Mouse (Mus musculus): Measurements from ENCODE around the gene Gpatch8. TPM values are rescaled to one million over a fixed set of nuclear protein-coding genes. Genes with fewer than 3 reads are reported as not detected.

Gene Gpatch8
- polyA plus RNA-seq, 1 experiment = 26.3 TPM

GRCm38 (mm10) chr11:102433866-102434265 is 122.3 kb downstream of the Gpatch8 start:
- Histone ChIP-seq H3K4me3 (ENCODE audit: low read depth, low read length) (no peak overlapping the region), H3K36me3 (ENCODE audit: control insufficient read depth, insufficient read depth, low read length) (peaks cover 19% of the 10 kb centered on the region), H3K4me1 (ENCODE audit: control insufficient read depth, insufficient read depth, insufficient read length, low read length) (peaks cover 18% of the 10 kb centered on the region), H3K27me3 (ENCODE audit: control insufficient read depth, insufficient read depth, low read length) (peaks cover 4% of the 10 kb centered on the region; the same call in 1 of the 2 replicates), H3K27ac (ENCODE audit: insufficient read depth, low read depth, low read length) (no peak overlapping the region)
- TF ChIP-seq CTCF (IDR thresholded peaks at IDR 0.05; ENCODE audit: extremely low read depth, insufficient read length, insufficient replicate concordance, low read depth, low read length) = no peak
- no peak for TF ChIP-seq POLR2A (IDR thresholded peaks at IDR 0.05; ENCODE audit: low read depth, low read length)
- WGBS = 92% methylated on average over 7 of the region's 7 CpGs

- WGBS = 79% methylated on average over 6 of the region's 6 CpGs
- peak overlapping the region; percentile 44 for H3K4me3 ChIP-seq (ENCODE audit: low read depth, low read length)
- H3K27ac ChIP-seq (ENCODE audit: insufficient read depth, low read depth, low read length) = peak overlapping the region; percentile 25; the same call in 1 of the 2 replicates
These were observed 123.3 kb downstream of the Gpatch8 start for GRCm38 (mm10) chr11:102432896-102433295.

DNA sequence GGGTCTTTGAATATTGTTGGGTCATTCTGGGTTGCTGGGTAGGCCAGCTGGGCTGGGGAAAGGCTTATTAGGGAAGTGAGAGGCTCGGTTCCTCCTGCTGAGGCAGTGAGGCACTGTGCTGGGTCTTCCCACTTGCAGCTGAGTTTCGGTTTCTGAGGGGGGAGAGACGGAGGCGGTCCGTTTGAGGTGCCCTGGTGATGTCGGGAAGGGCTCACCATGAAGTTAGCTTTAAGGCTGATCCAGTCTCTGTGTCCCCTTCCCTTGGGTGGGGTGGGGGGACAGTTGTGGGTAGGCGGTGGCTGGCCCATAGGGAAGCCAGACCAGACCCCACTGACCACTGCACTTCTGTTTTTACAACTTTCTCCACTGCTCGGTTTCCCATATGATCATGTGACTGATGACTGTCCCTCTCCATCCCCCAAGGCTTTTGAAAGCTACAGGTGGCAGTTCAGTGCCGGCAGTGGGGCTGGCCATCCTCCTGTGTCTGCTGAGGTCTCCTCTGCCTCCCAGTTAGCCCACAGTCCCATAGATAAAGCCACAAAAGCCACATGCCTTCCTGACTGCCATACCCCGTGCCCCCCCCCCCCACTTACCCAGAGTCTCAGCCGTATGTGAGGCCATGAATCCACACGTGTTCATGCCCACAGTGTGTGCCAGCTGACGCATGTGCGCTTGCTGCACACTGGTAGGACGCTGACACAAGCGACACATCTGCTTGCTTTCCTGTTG is 123.9 kb downstream of the Gpatch8 start:
- Histone ChIP-seq H3K36me3 (ENCODE audit: control insufficient read depth, insufficient read depth, low read length) (peaks cover 19% of the 10 kb centered on the region), H3K27ac (ENCODE audit: insufficient read depth, low read depth, low read length) (peak overlapping the region; percentile 56), H3K27me3 (ENCODE audit: control insufficient read depth, insufficient read depth, low read length) (no peaks in the 10 kb centered on the region), H3K4me3 (ENCODE audit: low read depth, low read length) (peak overlapping the region; percentile 44), H3K4me1 (ENCODE audit: control insufficient read depth, insufficient read depth, insufficient read length, low read length) (peaks cover 9% of the 10 kb centered on the region)
- TF ChIP-seq CTCF (IDR thresholded peaks at IDR 0.05; ENCODE audit: extremely low read depth, insufficient read length, insufficient replicate concordance, low read depth, low read length) = no peak
- no peak; the same call in 1 of the 2 replicates for TF ChIP-seq POLR2A (IDR thresholded peaks at IDR 0.05; ENCODE audit: low read depth, low read length)
- WGBS = 53% methylated on average over 16 of the region's 16 CpGs

More at GRCm38 (mm10) chr11:102432896-102433295, 123.3 kb downstream of the Gpatch8 start:
- H3K4me1 ChIP-seq (ENCODE audit: control insufficient read depth, insufficient read depth, insufficient read length, low read length) = peaks cover 14% of the 10 kb centered on the region
- H3K36me3 ChIP-seq (ENCODE audit: control insufficient read depth, insufficient read depth, low read length) = peaks cover 19% of the 10 kb centered on the region
- H3K27me3 ChIP-seq (ENCODE audit: control insufficient read depth, insufficient read depth, low read length) = no peaks in the 10 kb centered on the region
- TF ChIP-seq POLR2A (IDR thresholded peaks at IDR 0.05; ENCODE audit: low read depth, low read length) (no peak), CTCF (IDR thresholded peaks at IDR 0.05; ENCODE audit: extremely low read depth, insufficient read length, insufficient replicate concordance, low read depth, low read length) (no peak)

DNA sequence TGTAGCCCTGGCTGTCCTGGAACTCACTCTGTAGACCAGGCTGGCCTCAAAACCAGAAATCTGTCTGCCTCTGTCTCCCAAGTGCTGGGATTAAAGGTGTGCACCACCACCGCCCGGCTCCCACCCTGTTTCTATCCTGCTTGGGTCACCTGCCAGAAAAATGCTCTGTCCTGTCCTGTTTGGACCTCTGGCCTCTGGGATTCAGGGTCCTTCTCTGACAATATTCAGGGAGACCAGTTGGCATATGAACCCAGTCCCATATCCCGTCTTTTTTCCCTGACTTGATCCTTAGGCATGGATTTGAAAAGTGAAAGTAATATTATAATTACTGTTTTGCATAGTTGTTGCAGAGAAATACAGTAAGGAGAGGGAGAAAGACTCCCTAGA is 124.5 kb downstream of the Gpatch8 start:
- 42% methylated on average over 3 of the region's 3 CpGs for WGBS

GRCm38 (mm10) chr11:102431018-102431645 is 125.1 kb downstream of the Gpatch8 start:
- Histone ChIP-seq H3K27ac (ENCODE audit: insufficient read depth, low read depth, low read length) (peak overlapping the region; percentile 65), H3K36me3 (ENCODE audit: control insufficient read depth, insufficient read depth, low read length) (peaks cover 16% of the 10 kb centered on the region), H3K4me3 (ENCODE audit: low read depth, low read length) (peak overlapping the region; percentile 85), H3K4me1 (ENCODE audit: control insufficient read depth, insufficient read depth, insufficient read length, low read length) (peaks cover 8% of the 10 kb centered on the region; the same call in 1 of the 2 replicates), H3K27me3 (ENCODE audit: control insufficient read depth, insufficient read depth, low read length) (no peaks in the 10 kb centered on the region)
- TF ChIP-seq POLR2A (IDR thresholded peaks at IDR 0.05; ENCODE audit: low read depth, low read length) (peak; percentile 41; the same call in 1 of the 2 replicates), CTCF (IDR thresholded peaks at IDR 0.05; ENCODE audit: extremely low read depth, insufficient read length, insufficient replicate concordance, low read depth, low read length) (peak; percentile 67; the same call in 1 of the 2 replicates)
- under 1% methylated on average over 7 of the region's 7 CpGs for WGBS

More for the DNA sequence above, 124.5 kb downstream of the Gpatch8 start:
- TF ChIP-seq POLR2A (IDR thresholded peaks at IDR 0.05; ENCODE audit: low read depth, low read length) = no peak
- no peak for TF ChIP-seq CTCF (IDR thresholded peaks at IDR 0.05; ENCODE audit: extremely low read depth, insufficient read length, insufficient replicate concordance, low read depth, low read length)
- Histone ChIP-seq H3K27me3 (ENCODE audit: control insufficient read depth, insufficient read depth, low read length) (no peaks in the 10 kb centered on the region), H3K36me3 (ENCODE audit: control insufficient read depth, insufficient read depth, low read length) (peaks cover 19% of the 10 kb centered on the region), H3K4me3 (ENCODE audit: low read depth, low read length) (peak overlapping the region; percentile 44), H3K27ac (ENCODE audit: insufficient read depth, low read depth, low read length) (peak overlapping the region; percentile 56; the same call in 1 of the 2 replicates), H3K4me1 (ENCODE audit: control insufficient read depth, insufficient read depth, insufficient read length, low read length) (peaks cover 8% of the 10 kb centered on the region; the same call in 1 of the 2 replicates)

- peak within 1 kb of the TSS; percentile 65 for H3K27ac ChIP-seq (ENCODE audit: insufficient read depth, low read depth, low read length)
- WGBS = under 1% methylated on average over 29 of the region's 29 CpGs
- H3K27me3 ChIP-seq (ENCODE audit: control insufficient read depth, insufficient read depth, low read length) = no peaks in the 10 kb centered on the region
- H3K36me3 ChIP-seq (ENCODE audit: control insufficient read depth, insufficient read depth, low read length) = peaks cover 9% of the 10 kb centered on the region
- H3K4me3 ChIP-seq (ENCODE audit: low read depth, low read length) = peak within 1 kb of the TSS; percentile 85
- TF ChIP-seq CTCF (IDR thresholded peaks at IDR 0.05; ENCODE audit: extremely low read depth, insufficient read length, insufficient replicate concordance, low read depth, low read length) = no peak
- peak; percentile 31; the same call in 1 of the 2 replicates for TF ChIP-seq POLR2A (IDR thresholded peaks at IDR 0.05; ENCODE audit: low read depth, low read length)
- H3K4me1 ChIP-seq (ENCODE audit: control insufficient read depth, insufficient read depth, insufficient read length, low read length) = peaks cover 8% of the 10 kb centered on the region; the same call in 1 of the 2 replicates
These were observed 125.8 kb downstream of the Gpatch8 start, which contains the start of gene Grn for GRCm38 (mm10) chr11:102430121-102431017. Gene Grn (plus strand): TSS chr11:102430315.
